Mouse (Mus musculus) liver, embryonic 14.5 days (tissue): ENCODE measurements around the gene Plscr5.

Experiments used
- CTCF ChIP-seq: IDR thresholded peaks from 2 replicates; pipeline ENCODE4 v1.5.1; 2016; ENCODE audit warnings: antibody characterized with exemption, low read depth, control low read depth
- EP300 ChIP-seq: IDR thresholded peaks from 2 replicates; pipeline ENCODE4 v1.6.1; 2016; ENCODE audit warnings: antibody characterized with exemption, low read depth

DNA sequence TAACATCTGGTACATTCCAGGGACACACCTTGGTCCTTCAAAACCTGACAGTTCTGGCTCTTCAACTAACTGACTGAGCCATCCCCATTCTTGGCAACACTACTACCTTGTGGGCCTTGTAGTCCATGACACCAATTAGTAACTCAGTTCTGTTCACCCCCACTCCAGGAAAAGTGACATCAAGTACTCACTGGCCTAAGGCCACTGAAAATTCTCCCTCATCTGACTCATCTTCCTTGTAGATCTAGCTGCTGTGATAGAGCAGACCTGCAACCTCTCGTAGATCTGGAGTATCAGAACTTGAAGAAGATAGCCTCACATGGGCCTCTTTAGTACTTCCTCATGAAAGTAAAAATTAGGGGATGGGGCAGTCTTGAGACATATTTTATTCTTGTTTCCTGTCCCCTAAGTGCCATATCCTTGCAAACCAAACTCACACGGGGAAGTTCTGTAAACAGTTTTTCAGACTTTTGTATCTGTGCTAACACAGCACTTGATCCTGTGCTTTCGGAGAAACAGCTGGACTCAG lies 33.5 kb downstream of the Plscr5 start:
- TF ChIP-seq EP300 (no peak), CTCF (no peak)
